Mouse (Mus musculus) kidney, adult 2 months (tissue): ENCODE data around the gene Cep164.

Experiments
- CTCF ChIP-seq: fragments of 200-500 bp; conservative IDR thresholded peaks from 2 replicates; pipeline ENCODE4 v1.5.1; 2011; ENCODE audit warnings: low read depth, mild to moderate bottlenecking, control low read depth, low read length, moderate library complexity, mixed read lengths; ENCODE audit not compliant: insufficient read depth, insufficient read length
- POLR2A ChIP-seq: fragments of 200-500 bp; IDR thresholded peaks from one replicate; pipeline ENCODE4 v1.6.1; 2011; ENCODE audit warnings: low read depth, low read length, control low read depth

DNA sequence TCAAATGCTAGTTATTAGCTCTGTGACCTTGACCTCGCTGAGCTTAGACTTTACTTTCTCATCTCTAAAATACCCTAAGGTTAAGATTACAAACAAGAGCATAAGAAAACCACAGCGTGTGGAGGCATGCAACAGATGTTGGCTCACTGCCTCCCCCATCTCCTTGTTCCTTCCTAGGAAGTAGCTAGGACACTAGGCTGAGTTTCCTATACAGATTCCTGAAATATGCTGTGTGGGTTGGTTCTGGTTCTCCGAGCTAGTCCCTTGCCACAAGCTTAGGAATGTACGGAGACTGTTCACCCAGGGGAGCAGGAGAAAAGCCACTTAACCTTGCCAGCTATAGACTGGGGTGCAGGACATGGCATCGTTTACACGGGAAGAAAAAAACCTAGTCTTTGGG is 62.3 kb downstream of the Cep164 start:
- TF ChIP-seq POLR2A = no peak
- TF ChIP-seq CTCF = no peak
